Mouse (Mus musculus) CH12.LX (cell line): ENCODE results near the gene Ogfod3. TPM values are rescaled to one million over a fixed set of nuclear protein-coding genes. Genes with fewer than 3 reads are reported as not detected.

Experiments used
- DNase-seq: peaks from one replicate; pipeline ENCODE4 v3.0.0-alpha.2; 2013; ENCODE audit errors: extremely low read depth
- H3K27ac ChIP-seq: 2 replicates; pipeline ENCODE4 v1.5.1; 2012; ENCODE audit warnings: low read depth, mild to moderate bottlenecking, control low read depth, moderate library complexity; ENCODE audit not compliant: insufficient read depth
- H3K27me3 ChIP-seq: replicated peaks from 2 replicates; pipeline ENCODE3; 2012; ENCODE audit warnings: inconsistent platforms
- H3K36me3 ChIP-seq, 2 experiments: replicated peaks in 1 of 2; 2 replicates each; pipeline versions ENCODE3 to v1.6.1; 2012; ENCODE audit warnings: inconsistent platforms in 1 of 2, low read length in 1 of 2, mild to moderate bottlenecking in 1 of 2, mixed read lengths in 1 of 2, moderate library complexity in 1 of 2; ENCODE audit not compliant: control insufficient read depth in 1 of 2, insufficient read depth in 1 of 2
- H3K4me1 ChIP-seq, 2 experiments: 2 replicates each; pipeline ENCODE4 v1.6.1; 2012; ENCODE audit warnings: inconsistent platforms in 1 of 2, moderate library complexity in 1 of 2; ENCODE audit not compliant: insufficient read depth in 2 of 2, control insufficient read depth in 1 of 2
- H3K4me2 ChIP-seq: 2 replicates; pipeline ENCODE4 v1.6.1; 2012; ENCODE audit warnings: low read depth, mild to moderate bottlenecking, control low read depth; ENCODE audit not compliant: poor library complexity, insufficient read depth, severe bottlenecking
- H3K4me3 ChIP-seq, 3 experiments: fragments of 150-350 bp in 1 of 3; sonication (generic) in 1 of 3; replicated peaks in 1 of 3; 2 replicates each; pipeline versions ENCODE3 to v1.5.1; 2011 to 2012; ENCODE audit warnings: low read depth in 2 of 3, low read length in 2 of 3, mild to moderate bottlenecking in 2 of 3, moderate library complexity in 2 of 3, control low read depth in 1 of 3, improper control_type of control experiment in 1 of 3, inconsistent platforms in 1 of 3, mixed read lengths in 1 of 3; ENCODE audit not compliant: poor library complexity in 1 of 3
- H3K79me2 ChIP-seq: replicated peaks from 2 replicates; pipeline ENCODE4 v1.6.1; 2012; ENCODE audit warnings: mild to moderate bottlenecking, moderate library complexity; ENCODE audit not compliant: control insufficient read depth, poor library complexity, insufficient read depth, severe bottlenecking; ENCODE audit errors: extremely low read depth
- H3K9ac ChIP-seq: 2 replicates; pipeline ENCODE4 v1.6.1; 2012; ENCODE audit warnings: low read depth, mild to moderate bottlenecking, control low read depth, moderate library complexity; ENCODE audit not compliant: insufficient read depth
- H3K9me3 ChIP-seq: replicated peaks from 2 replicates; pipeline ENCODE3; 2012; ENCODE audit warnings: low read length, inconsistent platforms, mixed read lengths
- BHLHE40 ChIP-seq: IDR thresholded peaks from 2 replicates; pipeline ENCODE4 v1.6.1; 2011; ENCODE audit warnings: mild to moderate bottlenecking, low read depth, low read length, improper control_type of control experiment
- CHD1 ChIP-seq: IDR thresholded peaks from 2 replicates; pipeline ENCODE4 v1.6.1; 2012; ENCODE audit warnings: low read depth, low read length, improper control_type of control experiment, inconsistent platforms
- CHD2 ChIP-seq: IDR thresholded peaks from 2 replicates; pipeline ENCODE4 v1.6.1; 2011; ENCODE audit warnings: low read length, improper control_type of control experiment
- CTCF ChIP-seq, 2 experiments: IDR thresholded peaks in 1 of 2; conservative IDR thresholded peaks in 1 of 2; 2 replicates each; pipeline ENCODE4 v1.5.1; 2011 to 2012; ENCODE audit warnings: low read depth in 2 of 2, low read length in 2 of 2, improper control_type of control experiment in 1 of 2, inconsistent platforms in 1 of 2, mild to moderate bottlenecking in 1 of 2, moderate library complexity in 1 of 2
- E2F4 ChIP-seq: IDR thresholded peaks from 2 replicates; pipeline ENCODE4 v1.6.1; 2011; ENCODE audit warnings: low read depth, low read length, improper control_type of control experiment; ENCODE audit not compliant: insufficient replicate concordance
- ELF1 ChIP-seq: IDR thresholded peaks from 2 replicates; pipeline ENCODE4 v1.6.1; 2014; ENCODE audit warnings: low read depth, mild to moderate bottlenecking, inconsistent platforms, low read length, improper control_type of control experiment
- EP300 ChIP-seq: IDR thresholded peaks from 2 replicates; pipeline ENCODE4 v1.6.1; 2011; ENCODE audit warnings: low read length, improper control_type of control experiment
- ETS1 ChIP-seq: conservative IDR thresholded peaks from 2 replicates; pipeline ENCODE4 v1.6.1; 2012; ENCODE audit warnings: low read depth, mild to moderate bottlenecking, inconsistent platforms, low read length, improper control_type of control experiment, moderate library complexity
- GABPA ChIP-seq: IDR thresholded peaks from 2 replicates; pipeline ENCODE4 v1.6.1; 2012; ENCODE audit warnings: low read depth, low read length, improper control_type of control experiment, inconsistent platforms; ENCODE audit not compliant: insufficient replicate concordance
- HCFC1 ChIP-seq: IDR thresholded peaks from 2 replicates; pipeline ENCODE4 v1.6.1; 2012; ENCODE audit warnings: low read depth, mild to moderate bottlenecking, inconsistent platforms, low read length, improper control_type of control experiment
- IRF4 ChIP-seq: IDR thresholded peaks from 2 replicates; pipeline ENCODE4 v1.6.1; 2014; ENCODE audit warnings: low read depth, mild to moderate bottlenecking, inconsistent platforms, low read length, improper control_type of control experiment
- JUN ChIP-seq: IDR thresholded peaks from 2 replicates; pipeline ENCODE4 v1.6.1; 2011; ENCODE audit warnings: low read depth, mild to moderate bottlenecking, low read length, improper control_type of control experiment, moderate library complexity; ENCODE audit not compliant: insufficient read depth
- JUND ChIP-seq: conservative IDR thresholded peaks from 2 replicates; pipeline ENCODE4 v1.6.1; 2011; ENCODE audit warnings: low read depth, low read length, improper control_type of control experiment
- KAT2A ChIP-seq: IDR thresholded peaks from 2 replicates; pipeline ENCODE4 v1.6.1; 2012; ENCODE audit warnings: low read length, improper control_type of control experiment, inconsistent platforms; ENCODE audit not compliant: insufficient replicate concordance
- MAFK ChIP-seq: IDR thresholded peaks from 2 replicates; pipeline ENCODE4 v1.6.1; 2011; ENCODE audit warnings: low read length, improper control_type of control experiment; ENCODE audit not compliant: insufficient replicate concordance
- MAX ChIP-seq: IDR thresholded peaks from 2 replicates; pipeline ENCODE4 v1.6.1; 2011; ENCODE audit warnings: low read length, improper control_type of control experiment
- MAZ ChIP-seq: IDR thresholded peaks from 2 replicates; pipeline ENCODE4 v1.6.1; 2012; ENCODE audit warnings: low read depth, mild to moderate bottlenecking, inconsistent platforms, low read length, improper control_type of control experiment, moderate library complexity
- MEF2A ChIP-seq: IDR thresholded peaks from 2 replicates; pipeline ENCODE4 v1.6.1; 2014; ENCODE audit warnings: low read depth, mild to moderate bottlenecking, inconsistent platforms, low read length, improper control_type of control experiment, borderline replicate concordance
- MXI1 ChIP-seq: IDR thresholded peaks from 2 replicates; pipeline ENCODE4 v1.6.1; 2011; ENCODE audit warnings: mild to moderate bottlenecking, low read depth, low read length, improper control_type of control experiment
- MYC ChIP-seq: IDR thresholded peaks from 2 replicates; pipeline ENCODE4 v1.6.1; 2011; ENCODE audit warnings: low read depth, mild to moderate bottlenecking, improper control_type of control experiment, low read length
- NELFE ChIP-seq: IDR thresholded peaks from 2 replicates; pipeline ENCODE4 v1.6.1; 2011; ENCODE audit warnings: low read depth, low read length, improper control_type of control experiment
- NRF1 ChIP-seq: IDR thresholded peaks from 2 replicates; pipeline ENCODE4 v1.6.1; 2014; ENCODE audit warnings: low read depth, mild to moderate bottlenecking, inconsistent platforms, low read length, improper control_type of control experiment, moderate library complexity
- PAX5 ChIP-seq: IDR thresholded peaks from 2 replicates; pipeline ENCODE4 v1.6.1; 2012; ENCODE audit warnings: low read length, inconsistent platforms, mixed read lengths
- POLR2A ChIP-seq: IDR thresholded peaks from 2 replicates; pipeline ENCODE4 v1.6.1; 2011; ENCODE audit warnings: low read depth, mild to moderate bottlenecking, improper control_type of control experiment, low read length
- POLR2AphosphoS2 ChIP-seq: IDR thresholded peaks from 2 replicates; pipeline ENCODE4 v1.6.1; 2011; ENCODE audit warnings: low read depth, low read length, improper control_type of control experiment
- RAD21 ChIP-seq: IDR thresholded peaks from 2 replicates; pipeline ENCODE4 v1.6.1; 2011; ENCODE audit warnings: low read depth, mild to moderate bottlenecking, low read length, improper control_type of control experiment, moderate library complexity
- RCOR1 ChIP-seq: conservative IDR thresholded peaks from 2 replicates; pipeline ENCODE4 v1.6.1; 2012; ENCODE audit warnings: low read depth, mild to moderate bottlenecking, inconsistent platforms, low read length, improper control_type of control experiment
- SIN3A ChIP-seq: IDR thresholded peaks from 2 replicates; pipeline ENCODE4 v1.6.1; 2012; ENCODE audit warnings: low read length, improper control_type of control experiment, inconsistent platforms
- SMC3 ChIP-seq: IDR thresholded peaks from 2 replicates; pipeline ENCODE4 v1.6.1; 2011; ENCODE audit warnings: low read depth, low read length, improper control_type of control experiment
- TBP ChIP-seq: conservative IDR thresholded peaks from 2 replicates; pipeline ENCODE4 v1.6.1; 2011; ENCODE audit warnings: low read depth, low read length, improper control_type of control experiment
- TCF12 ChIP-seq: IDR thresholded peaks from 2 replicates; pipeline ENCODE4 v1.6.1; 2014; ENCODE audit warnings: low read depth, mild to moderate bottlenecking, inconsistent platforms, low read length, improper control_type of control experiment
- UBTF ChIP-seq: IDR thresholded peaks from 2 replicates; pipeline ENCODE4 v1.6.1; 2012; ENCODE audit warnings: low read depth, mild to moderate bottlenecking, inconsistent platforms, low read length, improper control_type of control experiment, moderate library complexity
- USF1 ChIP-seq: IDR thresholded peaks from 2 replicates; pipeline ENCODE4 v1.6.1; 2014; ENCODE audit warnings: low read depth, mild to moderate bottlenecking, inconsistent platforms, low read length, improper control_type of control experiment
- USF2 ChIP-seq: conservative IDR thresholded peaks from 2 replicates; pipeline ENCODE4 v1.6.1; 2011; ENCODE audit warnings: low read depth, low read length, improper control_type of control experiment
- ZC3H11A ChIP-seq: IDR thresholded peaks from 2 replicates; pipeline ENCODE4 v1.6.1; 2012; ENCODE audit warnings: low read depth, mild to moderate bottlenecking, inconsistent platforms, low read length, improper control_type of control experiment
- ZKSCAN1 ChIP-seq: IDR thresholded peaks from 2 replicates; pipeline ENCODE4 v1.6.1; 2012; ENCODE audit warnings: low read depth, inconsistent platforms, low read length, improper control_type of control experiment, borderline replicate concordance
- ZMIZ1 ChIP-seq: IDR thresholded peaks from 2 replicates; pipeline ENCODE4 v1.6.1; 2012; ENCODE audit warnings: low read depth, mild to moderate bottlenecking, inconsistent platforms, low read length, improper control_type of control experiment
- ZNF384 ChIP-seq: IDR thresholded peaks from 2 replicates; pipeline ENCODE4 v1.6.1; 2012; ENCODE audit warnings: low read depth, low read length, improper control_type of control experiment, inconsistent platforms
- dilution Hi-C: fragments of 300-500 bp; cut with MboI; formaldehyde crosslinking; loops from 2 replicates; pipeline ENCODE4 v1.14.3; 2020; ENCODE audit warnings: low sequenced_read_pairs; ENCODE audit not compliant: extremely low pct_unique_long_range_greater_than_20kb, extremely low pct_ligation_motif_present
- in situ Hi-C: fragments of 300-500 bp; cut with MboI; formaldehyde crosslinking; loops from 3 replicates; pipeline ENCODE4 v1.14.3; 2019; ENCODE audit warnings: low sequenced_read_pairs, low pct_ligation_motif_present, low pct_unique_long_range_greater_than_20kb, mixed read lengths
- polyA plus RNA-seq: library from polyadenylated mRNA; unstranded; fragments of >175 nt; gene quantifications from 2 replicates; pipeline ENCODE4 v1.2.1, GENCODE M21; 2012; ENCODE audit warnings: low read depth; ENCODE audit not compliant: insufficient read length
- total RNA-seq, 2 experiments: library from RNA; depleted of rRNA; stranded (reverse); fragments of 300-350 nt in 1 of 2; fragments of >200 nt in 1 of 2; gene quantifications; 2 replicates each; pipeline ENCODE4 v1.2.3; 2012 to 2014

The Ogfod3 gene
- total and polyA plus RNA-seq, 3 experiments = 13.7 to 18.4 (median 16.4) TPM

- H3K4me1 ChIP-seq = peaks cover 5 to 35% of the 10 kb centered on the region in 2 experiments
- TF ChIP-seq KAT2A (no peak), MAZ (no peak), MYC (peak; percentile 62; the same call in 1 of the 2 replicates), MEF2A (no peak), USF2 (peak; percentile 63), ZNF384 (peak; percentile 56; the same call in 1 of the 2 replicates), MAFK (no peak), JUND (no peak), E2F4 (no peak), POLR2A (no peak), NRF1 (no peak), SMC3 (no peak; the same call in 1 of the 2 replicates), NELFE (no peak), GABPA (no peak), CHD1 (0 out of 2 replicates have a peak, but pooled peaks have one; percentile 34), ZMIZ1 (no peak), USF1 (peak; percentile 69), TBP (peak; percentile 49; the same call in 1 of the 2 replicates), RCOR1 (no peak), ELF1 (no peak; the same call in none of the 2 replicates), ZC3H11A (no peak), ZKSCAN1 (no peak), EP300 (no peak), TCF12 (0 out of 2 replicates have a peak, but pooled peaks have one; percentile 19), IRF4 (no peak), HCFC1 (no peak), MXI1 (peak; percentile 99), SIN3A (peak; percentile 95; the same call in 1 of the 2 replicates), JUN (no peak), MAX (peak; percentile 90), ETS1 (peak; percentile 48; the same call in 1 of the 2 replicates), UBTF (no peak), PAX5 (no peak), BHLHE40 (peak; percentile 99), CTCF (conservative IDR thresholded peaks at IDR 0.05 in 1 of 2, IDR thresholded peaks at IDR 0.05 in 1 of 2; ENCODE audit: low read depth in 2 of 2, low read length in 2 of 2) (peak; percentile 7 to 61; a peak in 2 of 4 replicates), CHD2 (no peak), POLR2AphosphoS2 (no peak), RAD21 (peak; percentile 13)
- TF ChIP-seq, all 38 proteins: peak for 14
- Histone ChIP-seq H3K9ac (peak overlapping the region; percentile 42), H3K79me2 (no peaks in the 10 kb centered on the region), H3K27ac (peak overlapping the region; percentile 52), H3K36me3 (peaks cover 6 to 36% of the 10 kb centered on the region in 2 experiments), H3K27me3 (no peaks in the 10 kb centered on the region), H3K9me3 (no peaks in the 10 kb centered on the region), H3K4me3 (peak overlapping the region; percentile 71 to 94 (median 74)), H3K4me2 (peak overlapping the region; percentile 97)
- in situ Hi-C loops = no loop called here
- DNase-seq = peak; percentile 65
- dilution Hi-C loops = no loop called here
These were observed 33.0 kb upstream of the Ogfod3 start for GRCm38 (mm10) chr11:121237345-121238128.
